Mouse (Mus musculus) CH12.LX (cell line): ENCODE results near the gene Selenof.

Source experiments
- CTCF ChIP-seq, 2 experiments: IDR thresholded peaks in 1 of 2; conservative IDR thresholded peaks in 1 of 2; 2 replicates each; pipeline ENCODE4 v1.5.1; 2011 to 2012; ENCODE audit warnings: low read depth in 2 of 2, low read length in 2 of 2, improper control_type of control experiment in 1 of 2, inconsistent platforms in 1 of 2, mild to moderate bottlenecking in 1 of 2, moderate library complexity in 1 of 2
- IRF4 ChIP-seq: IDR thresholded peaks from 2 replicates; pipeline ENCODE4 v1.6.1; 2014; ENCODE audit warnings: low read depth, mild to moderate bottlenecking, inconsistent platforms, low read length, improper control_type of control experiment
- MAFK ChIP-seq: IDR thresholded peaks from 2 replicates; pipeline ENCODE4 v1.6.1; 2011; ENCODE audit warnings: low read length, improper control_type of control experiment; ENCODE audit not compliant: insufficient replicate concordance
- POLR2A ChIP-seq: IDR thresholded peaks from 2 replicates; pipeline ENCODE4 v1.6.1; 2011; ENCODE audit warnings: low read depth, mild to moderate bottlenecking, improper control_type of control experiment, low read length
- SMC3 ChIP-seq: IDR thresholded peaks from 2 replicates; pipeline ENCODE4 v1.6.1; 2011; ENCODE audit warnings: low read depth, low read length, improper control_type of control experiment
- USF1 ChIP-seq: IDR thresholded peaks from 2 replicates; pipeline ENCODE4 v1.6.1; 2014; ENCODE audit warnings: low read depth, mild to moderate bottlenecking, inconsistent platforms, low read length, improper control_type of control experiment
- ZC3H11A ChIP-seq: IDR thresholded peaks from 2 replicates; pipeline ENCODE4 v1.6.1; 2012; ENCODE audit warnings: low read depth, mild to moderate bottlenecking, inconsistent platforms, low read length, improper control_type of control experiment
- ZKSCAN1 ChIP-seq: IDR thresholded peaks from 2 replicates; pipeline ENCODE4 v1.6.1; 2012; ENCODE audit warnings: low read depth, inconsistent platforms, low read length, improper control_type of control experiment, borderline replicate concordance
- ZNF384 ChIP-seq: IDR thresholded peaks from 2 replicates; pipeline ENCODE4 v1.6.1; 2012; ENCODE audit warnings: low read depth, low read length, improper control_type of control experiment, inconsistent platforms

GRCm38 (mm10) chr3:144570816-144571487 lies 848 bp downstream of the Selenof start:
- TF ChIP-seq POLR2A (no peak), MAFK (no peak), CTCF (conservative IDR thresholded peaks at IDR 0.05 in 1 of 2, IDR thresholded peaks at IDR 0.05 in 1 of 2; ENCODE audit: low read depth in 2 of 2, low read length in 2 of 2) (no peak), ZNF384 (no peak), USF1 (no peak), ZKSCAN1 (no peak), IRF4 (no peak), ZC3H11A (no peak), SMC3 (no peak)
